Mouse (Mus musculus): Measurements from ENCODE around the gene Mast4. TPM values are rescaled to one million over a fixed set of nuclear protein-coding genes. Genes with fewer than 3 reads are reported as not detected.
A peak's percentile ranks its signal among the peaks of the same experiment; 100 is the strongest.

The Mast4 gene
- polyA plus RNA-seq, 1 experiment from 2014 or later: 21.1 TPM

DNA sequence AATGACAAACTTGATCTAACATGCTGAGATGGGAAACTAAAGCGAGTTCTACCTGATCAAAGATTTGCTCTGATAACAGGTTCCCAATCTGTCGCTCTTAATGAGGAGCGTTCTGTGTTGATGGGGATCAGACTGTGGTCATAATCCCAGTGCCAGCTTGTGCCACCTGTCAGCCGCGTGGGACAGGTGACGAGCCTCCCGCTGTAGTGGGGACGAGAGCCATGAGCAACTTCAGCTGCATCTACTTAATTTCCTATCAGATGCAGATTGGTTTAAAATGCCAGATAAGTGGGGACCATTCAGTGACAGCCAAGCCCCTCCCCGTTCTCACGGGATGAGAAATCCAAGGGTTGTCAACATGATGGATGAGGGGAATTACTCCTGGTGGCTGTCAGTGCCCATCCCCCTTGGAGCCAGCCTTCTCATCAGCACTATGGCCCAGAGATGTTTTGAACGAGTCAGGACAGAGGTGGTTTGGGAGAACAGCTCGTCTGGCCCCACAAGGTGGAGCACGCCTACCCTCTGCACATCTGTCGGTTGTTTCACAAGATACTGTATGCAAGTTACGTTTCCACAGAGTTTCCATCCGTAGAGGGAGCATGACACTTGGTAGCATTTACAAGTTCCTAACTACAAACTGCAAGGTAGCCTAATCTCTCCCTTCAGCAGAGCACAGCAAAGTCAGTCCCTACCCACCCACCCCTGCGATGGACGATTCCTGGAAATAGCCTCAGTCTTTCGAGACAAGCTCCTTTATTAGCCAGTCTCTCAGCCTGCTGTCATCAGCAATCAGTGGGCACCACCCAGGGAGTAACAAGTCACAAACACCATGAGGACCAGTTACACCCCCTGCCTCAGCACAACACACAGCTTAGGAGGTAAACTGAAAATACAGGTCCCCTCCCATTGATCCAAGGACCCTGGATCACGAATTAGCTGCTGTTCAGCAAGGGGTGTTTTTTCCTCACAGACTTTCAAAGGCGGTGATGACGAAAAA, 212.2 kb downstream of the Mast4 start:
- ATAC-seq (ENCODE audit: low read depth) (no peak), DNase-seq (ENCODE audit: low spot score) (no peak)
- Histone ChIP-seq H3K4me1 (ENCODE audit: control insufficient read depth, insufficient read depth, low read length) (0 out of 2 replicates have a peak, but pooled peaks cover 4% of the 10 kb centered on the region), H3K27me3 (replicated peaks; ENCODE audit: control insufficient read depth, insufficient read depth, low read length) (no peaks in the 10 kb centered on the region), H3K27ac (replicated peaks; ENCODE audit: low read depth, low read length) (no peak overlapping the region), H3K36me3 (ENCODE audit: control insufficient read depth, insufficient read depth, low read length) (no peaks in the 10 kb centered on the region), H3K9me3 (ENCODE audit: control insufficient read depth, low read length) (no peaks in the 10 kb centered on the region), H3K9ac (ENCODE audit: low read depth, low read length) (no peak overlapping the region), H3K4me2 (ENCODE audit: low read depth, low read length) (no peak overlapping the region), H3K4me3 (ENCODE audit: low read depth, low read length) (no peak overlapping the region)
- WGBS: 46% methylated on average over 22 of the region's 22 CpGs

DNA sequence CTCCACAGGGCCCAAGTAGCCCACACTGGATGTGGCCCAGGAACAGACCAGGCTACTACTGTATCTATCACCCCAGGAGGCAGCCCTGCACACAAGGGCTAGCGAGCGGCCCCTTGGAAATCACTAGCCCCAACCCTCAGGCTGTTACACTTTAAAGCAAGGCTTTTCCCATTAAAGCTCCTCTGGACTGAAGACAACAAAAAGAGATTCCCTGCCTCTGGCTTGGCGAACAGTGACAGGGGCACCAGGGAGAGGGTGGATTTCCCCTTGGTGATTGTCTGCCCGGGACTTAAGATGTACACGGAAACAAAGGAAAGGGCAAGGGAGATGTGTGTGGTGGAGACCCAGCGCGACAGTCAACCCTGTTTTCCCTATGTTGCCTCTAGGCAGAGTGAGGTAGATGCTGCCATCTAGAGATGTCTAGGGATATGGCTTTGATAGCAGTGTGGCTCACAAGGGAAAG, 213.6 kb downstream of the Mast4 start:
- 9% methylated on average over 7 of the region's 7 CpGs for WGBS

DNA sequence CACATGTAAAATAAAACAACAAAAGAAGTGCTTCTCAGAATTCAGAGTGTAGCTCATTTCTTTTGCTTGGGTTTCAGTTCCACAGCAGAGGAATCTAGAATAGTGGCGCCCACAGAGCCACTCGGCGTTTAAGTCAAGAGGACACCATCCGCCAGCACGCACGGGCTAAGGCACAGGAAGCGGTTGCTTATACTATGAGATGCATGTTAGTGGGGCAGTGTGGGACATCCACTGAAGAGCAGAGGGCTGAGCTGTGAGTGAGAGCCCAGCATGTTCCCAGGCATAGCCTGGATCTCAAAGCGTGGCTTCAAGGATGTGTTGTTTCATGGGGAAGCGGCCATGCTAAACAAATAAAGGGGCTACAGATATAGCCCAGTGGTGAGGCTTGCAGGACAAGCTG, 214.6 kb downstream of the Mast4 start:
- Histone ChIP-seq H3K4me1 (ENCODE audit: control insufficient read depth, insufficient read depth, low read length) (peaks cover 5% of the 10 kb centered on the region; the same call in 1 of the 2 replicates), H3K9me3 (ENCODE audit: control insufficient read depth, low read length) (no peaks in the 10 kb centered on the region), H3K4me2 (ENCODE audit: low read depth, low read length) (no peak overlapping the region), H3K9ac (ENCODE audit: low read depth, low read length) (no peak overlapping the region), H3K36me3 (ENCODE audit: control insufficient read depth, insufficient read depth, low read length) (no peaks in the 10 kb centered on the region), H3K4me3 (ENCODE audit: low read depth, low read length) (no peak overlapping the region), H3K27me3 (replicated peaks; ENCODE audit: control insufficient read depth, insufficient read depth, low read length) (no peaks in the 10 kb centered on the region), H3K27ac (replicated peaks; ENCODE audit: low read depth, low read length) (no peak overlapping the region)
- ATAC-seq (ENCODE audit: low read depth) (no peak), DNase-seq (ENCODE audit: low spot score) (no peak)
- 90% methylated on average over 9 of the region's 9 CpGs for WGBS

More for the DNA sequence above, 213.6 kb downstream of the Mast4 start:
- ATAC-seq (ENCODE audit: low read depth) (peak; percentile 90), DNase-seq (ENCODE audit: low spot score) (peak; percentile 67)
- Histone ChIP-seq H3K4me3 (ENCODE audit: low read depth, low read length) (no peak overlapping the region), H3K27me3 (replicated peaks; ENCODE audit: control insufficient read depth, insufficient read depth, low read length) (no peaks in the 10 kb centered on the region), H3K27ac (replicated peaks; ENCODE audit: low read depth, low read length) (no peak overlapping the region), H3K4me1 (ENCODE audit: control insufficient read depth, insufficient read depth, low read length) (0 out of 2 replicates have a peak, but pooled peaks cover 4% of the 10 kb centered on the region), H3K9me3 (ENCODE audit: control insufficient read depth, low read length) (no peaks in the 10 kb centered on the region), H3K9ac (ENCODE audit: low read depth, low read length) (no peak overlapping the region), H3K36me3 (ENCODE audit: control insufficient read depth, insufficient read depth, low read length) (no peaks in the 10 kb centered on the region), H3K4me2 (ENCODE audit: low read depth, low read length) (peak overlapping the region; percentile 43)

DNA sequence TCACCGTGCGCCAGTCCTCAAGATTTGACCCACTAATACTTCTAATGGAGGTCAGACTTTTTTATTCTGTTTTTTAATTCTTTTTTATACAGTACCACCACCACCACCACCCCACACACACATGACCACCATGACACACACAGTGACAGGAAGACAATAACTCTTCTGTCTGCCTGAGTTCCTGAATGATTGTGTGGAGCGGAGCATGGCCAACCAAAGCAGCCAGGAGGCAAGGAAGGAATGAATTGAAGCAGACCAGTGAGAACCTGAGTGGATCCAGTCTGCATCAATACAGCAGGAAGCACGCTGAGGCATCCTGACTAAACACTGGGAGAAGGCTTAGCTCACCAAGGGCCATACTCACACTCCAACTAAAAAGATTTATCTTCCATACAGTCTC, 219.2 kb downstream of the Mast4 start:
- H3K4me1 ChIP-seq (ENCODE audit: control insufficient read depth, insufficient read depth, low read length): peaks cover 11% of the 10 kb centered on the region; the same call in 1 of the 2 replicates
- no peak overlapping the region for H3K4me2 ChIP-seq (ENCODE audit: low read depth, low read length)
- no peak overlapping the region for H3K27ac ChIP-seq (replicated peaks; ENCODE audit: low read depth, low read length)
- no peak overlapping the region for H3K4me3 ChIP-seq (ENCODE audit: low read depth, low read length)
- DNase-seq (ENCODE audit: low spot score): no peak
- no peaks in the 10 kb centered on the region for H3K36me3 ChIP-seq (ENCODE audit: control insufficient read depth, insufficient read depth, low read length)
- H3K9ac ChIP-seq (ENCODE audit: low read depth, low read length): no peak overlapping the region
- H3K9me3 ChIP-seq (ENCODE audit: control insufficient read depth, low read length): no peaks in the 10 kb centered on the region
- no peak for ATAC-seq (ENCODE audit: low read depth)
- WGBS: 79% methylated on average over 4 of the region's 4 CpGs
- no peaks in the 10 kb centered on the region for H3K27me3 ChIP-seq (replicated peaks; ENCODE audit: control insufficient read depth, insufficient read depth, low read length)

DNA sequence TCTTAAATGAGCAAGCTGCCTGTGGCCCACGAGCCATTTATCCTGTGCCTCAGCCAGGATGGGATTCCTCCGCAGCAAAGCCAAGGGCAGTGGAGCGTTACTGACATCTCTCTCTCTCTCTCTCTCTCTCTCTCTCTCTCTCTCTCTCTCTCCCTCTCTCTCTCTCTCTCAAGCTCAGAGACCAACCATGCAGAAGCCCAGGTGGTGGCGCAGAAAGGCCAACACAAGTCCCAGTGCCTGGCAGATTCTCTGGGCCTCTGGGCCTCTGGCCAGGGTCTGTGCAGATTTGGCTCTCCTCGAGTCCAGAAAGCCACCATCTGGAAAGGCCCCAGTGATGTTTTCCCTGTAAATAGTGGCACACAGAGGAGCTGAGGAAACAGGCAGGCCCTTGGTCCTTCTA, 220.0 kb downstream of the Mast4 start:
- H3K4me3 ChIP-seq (ENCODE audit: low read depth, low read length): no peak overlapping the region
- H3K27ac ChIP-seq (replicated peaks; ENCODE audit: low read depth, low read length): peak overlapping the region; percentile 46; the same call in 1 of the 2 replicates
- peak; percentile 65 for ATAC-seq (ENCODE audit: low read depth)
- no peaks in the 10 kb centered on the region for H3K36me3 ChIP-seq (ENCODE audit: control insufficient read depth, insufficient read depth, low read length)
- no peaks in the 10 kb centered on the region for H3K27me3 ChIP-seq (replicated peaks; ENCODE audit: control insufficient read depth, insufficient read depth, low read length)
- H3K9ac ChIP-seq (ENCODE audit: low read depth, low read length): peak overlapping the region; percentile 10; the same call in 1 of the 2 replicates
- 30% methylated on average over 5 of the region's 5 CpGs for WGBS
- H3K4me1 ChIP-seq (ENCODE audit: control insufficient read depth, insufficient read depth, low read length): peaks cover 11% of the 10 kb centered on the region; the same call in 1 of the 2 replicates
- no peaks in the 10 kb centered on the region for H3K9me3 ChIP-seq (ENCODE audit: control insufficient read depth, low read length)
- DNase-seq (ENCODE audit: low spot score): peak; percentile 68
- H3K4me2 ChIP-seq (ENCODE audit: low read depth, low read length): no peak overlapping the region

DNA sequence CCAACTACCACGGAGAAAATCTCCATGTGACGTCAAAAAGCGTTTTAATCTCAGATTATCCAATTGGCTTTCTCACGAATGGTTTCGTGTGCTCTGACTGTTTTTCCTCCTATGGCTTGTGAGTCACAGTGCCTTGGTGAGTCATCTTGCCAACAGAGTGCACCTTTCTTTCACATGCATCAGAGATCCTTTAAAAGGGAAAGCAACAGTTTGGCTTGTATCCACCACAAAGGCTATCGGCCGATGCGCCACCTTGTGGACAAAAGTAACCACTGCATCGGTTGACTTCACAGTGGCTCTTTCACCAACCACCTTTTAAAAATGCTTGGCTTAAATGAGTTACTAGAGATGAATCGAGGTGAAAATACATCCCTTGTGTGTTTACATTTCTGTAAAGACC, 224.4 kb downstream of the Mast4 start:
- WGBS: 28% methylated on average over 10 of the region's 10 CpGs
- Histone ChIP-seq H3K4me2 (ENCODE audit: low read depth, low read length) (no peak overlapping the region), H3K9ac (ENCODE audit: low read depth, low read length) (no peak overlapping the region), H3K27ac (replicated peaks; ENCODE audit: low read depth, low read length) (no peak overlapping the region), H3K4me1 (ENCODE audit: control insufficient read depth, insufficient read depth, low read length) (peaks cover 11% of the 10 kb centered on the region; the same call in 1 of the 2 replicates), H3K27me3 (replicated peaks; ENCODE audit: control insufficient read depth, insufficient read depth, low read length) (no peaks in the 10 kb centered on the region), H3K36me3 (ENCODE audit: control insufficient read depth, insufficient read depth, low read length) (no peaks in the 10 kb centered on the region), H3K9me3 (ENCODE audit: control insufficient read depth, low read length) (no peaks in the 10 kb centered on the region), H3K4me3 (ENCODE audit: low read depth, low read length) (no peak overlapping the region)
- DNase-seq (ENCODE audit: low spot score) (peak; percentile 80), ATAC-seq (ENCODE audit: low read depth) (no peak)

DNA sequence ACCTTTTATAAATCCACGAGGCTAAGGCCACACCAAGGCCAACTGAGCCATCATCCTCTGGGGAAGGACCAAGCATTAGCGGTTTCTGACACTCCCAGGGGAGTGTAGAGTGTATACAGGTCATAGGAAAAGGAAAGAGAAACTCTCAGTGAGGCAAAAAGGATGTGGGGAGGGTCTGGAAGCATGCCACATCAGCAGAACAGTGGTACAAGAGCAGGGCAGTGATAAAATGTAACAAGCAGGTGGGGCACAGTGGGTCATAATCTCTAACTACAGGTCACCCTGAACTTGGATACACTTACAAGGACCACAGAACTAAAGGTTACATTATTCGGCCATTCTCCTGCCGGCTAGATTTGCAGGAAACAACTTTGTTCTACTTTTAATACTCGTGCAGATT, 226.9 kb downstream of the Mast4 start:
- H3K36me3 ChIP-seq (ENCODE audit: control insufficient read depth, insufficient read depth, low read length): no peaks in the 10 kb centered on the region
- DNase-seq (ENCODE audit: low spot score): no peak
- no peak overlapping the region for H3K4me3 ChIP-seq (ENCODE audit: low read depth, low read length)
- H3K9ac ChIP-seq (ENCODE audit: low read depth, low read length): no peak overlapping the region
- peaks cover 3% of the 10 kb centered on the region; the same call in 1 of the 2 replicates for H3K4me1 ChIP-seq (ENCODE audit: control insufficient read depth, insufficient read depth, low read length)
- H3K4me2 ChIP-seq (ENCODE audit: low read depth, low read length): no peak overlapping the region
- no peaks in the 10 kb centered on the region for H3K9me3 ChIP-seq (ENCODE audit: control insufficient read depth, low read length)
- H3K27me3 ChIP-seq (replicated peaks; ENCODE audit: control insufficient read depth, insufficient read depth, low read length): no peaks in the 10 kb centered on the region
- no peak for ATAC-seq (ENCODE audit: low read depth)
- H3K27ac ChIP-seq (replicated peaks; ENCODE audit: low read depth, low read length): no peak overlapping the region
- WGBS: 86% methylated on average over 5 of the region's 5 CpGs

DNA sequence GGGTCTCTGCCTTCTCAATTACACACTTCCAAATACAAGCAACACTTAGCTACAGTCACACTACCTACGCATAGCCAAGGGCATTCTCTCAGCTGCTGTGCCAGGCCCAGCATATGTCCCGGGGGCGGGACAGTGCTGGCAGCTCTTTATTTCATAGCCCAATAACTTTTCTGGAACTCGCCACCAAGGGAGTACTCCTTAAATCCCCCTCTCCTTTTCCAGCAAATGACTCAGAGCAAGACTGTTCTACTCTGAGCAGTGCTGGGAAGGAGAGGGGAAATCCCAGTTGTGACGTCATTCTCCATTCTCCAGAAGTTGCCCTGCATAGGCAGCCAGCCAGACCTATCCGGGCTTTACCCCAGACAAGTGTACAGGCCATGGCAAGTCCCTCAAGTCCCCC, 231.7 kb downstream of the Mast4 start:
- Histone ChIP-seq H3K27ac (replicated peaks; ENCODE audit: low read depth, low read length) (no peak overlapping the region), H3K4me3 (ENCODE audit: low read depth, low read length) (no peak overlapping the region), H3K9ac (ENCODE audit: low read depth, low read length) (no peak overlapping the region), H3K27me3 (replicated peaks; ENCODE audit: control insufficient read depth, insufficient read depth, low read length) (0 out of 2 replicates have a peak, but pooled peaks cover 4% of the 10 kb centered on the region), H3K4me1 (ENCODE audit: control insufficient read depth, insufficient read depth, low read length) (no peaks in the 10 kb centered on the region), H3K4me2 (ENCODE audit: low read depth, low read length) (no peak overlapping the region), H3K36me3 (ENCODE audit: control insufficient read depth, insufficient read depth, low read length) (no peaks in the 10 kb centered on the region), H3K9me3 (ENCODE audit: control insufficient read depth, low read length) (no peaks in the 10 kb centered on the region)
- 65% methylated on average over 6 of the region's 6 CpGs for WGBS
- DNase-seq (ENCODE audit: low spot score) (peak; percentile 24), ATAC-seq (ENCODE audit: low read depth) (peak; percentile 79)
